Mouse (Mus musculus) kidney, postnatal 4 days (tissue): Measurements from ENCODE around the gene Dcun1d4.
"Not testable (repeated sequence)": the region's sequence is repeated elsewhere in the genome, so short reads cannot be mapped to it uniquely, and the experiment has no call there.

Experiments used
- DNase-seq, 2 experiments: peaks; one replicate each; pipeline ENCODE4 v3.0.0; 2021; ENCODE audit warnings: mixed read lengths in 2 of 2

Dcun1d4 gene

GRCm38 (mm10) chr5:73548838-73549237, 68.0 kb downstream of the Dcun1d4 start:
- DNase-seq, result no peak

- DNase-seq, result no peak
These were observed 71.0 kb downstream of the Dcun1d4 start for GRCm38 (mm10) chr5:73551836-73552235.

- no peak for DNase-seq
These were observed 73.1 kb downstream of the Dcun1d4 start for GRCm38 (mm10) chr5:73553903-73554302.

GRCm38 (mm10) chr5:73555096-73555852, 74.5 kb downstream of the Dcun1d4 start:
- DNase-seq, result no peak

- no peak for DNase-seq
These were observed 76.1 kb downstream of the Dcun1d4 start for GRCm38 (mm10) chr5:73556733-73557425.

- DNase-seq, result no peak
These were observed 78.0 kb downstream of the Dcun1d4 start for GRCm38 (mm10) chr5:73558756-73559155.

GRCm38 (mm10) chr5:73564038-73564437, 83.2 kb downstream of the Dcun1d4 start:
- DNase-seq, result no peak

GRCm38 (mm10) chr5:73566119-73566518, 85.3 kb downstream of the Dcun1d4 start:
- DNase-seq, result no peak

- no peak for DNase-seq
These were observed 86.1 kb downstream of the Dcun1d4 start for GRCm38 (mm10) chr5:73566892-73567291.

GRCm38 (mm10) chr5:73569181-73569580, 88.4 kb downstream of the Dcun1d4 start:
- no peak for DNase-seq

GRCm38 (mm10) chr5:73571395-73572156, 90.8 kb downstream of the Dcun1d4 start:
- no peak for DNase-seq

GRCm38 (mm10) chr5:73572846-73573245, 92.0 kb downstream of the Dcun1d4 start:
- DNase-seq, result no peak

- no peak for DNase-seq
These were observed 93.0 kb downstream of the Dcun1d4 start for GRCm38 (mm10) chr5:73573789-73574188.

GRCm38 (mm10) chr5:73574616-73575015, 93.8 kb downstream of the Dcun1d4 start:
- DNase-seq, result no peak

GRCm38 (mm10) chr5:73576708-73577107, 95.9 kb downstream of the Dcun1d4 start:
- DNase-seq, result no peak

- no peak for DNase-seq
These were observed 97.3 kb downstream of the Dcun1d4 start for GRCm38 (mm10) chr5:73578131-73578530.

GRCm38 (mm10) chr5:73584011-73584410, 103.2 kb downstream of the Dcun1d4 start:
- DNase-seq, result not testable (repeated sequence)

GRCm38 (mm10) chr5:73585212-73586115, 104.7 kb downstream of the Dcun1d4 start:
- DNase-seq, result no peak

- DNase-seq, result no peak
These were observed 105.8 kb downstream of the Dcun1d4 start for GRCm38 (mm10) chr5:73586597-73586996.

GRCm38 (mm10) chr5:73587119-73587518, 106.3 kb downstream of the Dcun1d4 start:
- DNase-seq, result no peak

- DNase-seq, result peak in 1 of 2 experiments; percentile 7
These were observed 118.3 kb downstream of the Dcun1d4 start for GRCm38 (mm10) chr5:73598943-73599695.

GRCm38 (mm10) chr5:73599991-73600390, 119.2 kb downstream of the Dcun1d4 start:
- DNase-seq, result no peak
